Mouse (Mus musculus) lung, postnatal 0 days (tissue): Measurements from ENCODE around the gene Map1a.
A peak's percentile ranks its signal among the peaks of the same experiment; 100 is the strongest.

ENCODE experiments used
- CTCF ChIP-seq: IDR thresholded peaks from 2 replicates; pipeline ENCODE4 v1.5.1; 2016; ENCODE audit warnings: antibody characterized with exemption, mild to moderate bottlenecking
- EP300 ChIP-seq: IDR thresholded peaks from 2 replicates; pipeline ENCODE4 v1.6.1; 2016; ENCODE audit warnings: antibody characterized with exemption, mild to moderate bottlenecking, control low read depth

GRCm38 (mm10) chr2:121292316-121293013, 3.1 kb downstream of the Map1a start:
- TF ChIP-seq CTCF (0 out of 2 replicates have a peak, but pooled peaks have one; percentile 10), EP300 (no peak)
